Mouse (Mus musculus) T-cell, adult 2 months (primary cell): ENCODE results near the gene Atp2b1.

ENCODE experiments used
- DNase-seq: peaks from one replicate; pipeline ENCODE4 v3.0.0; 2022; ENCODE audit warnings: low spot score

Atp2b1 gene

DNA sequence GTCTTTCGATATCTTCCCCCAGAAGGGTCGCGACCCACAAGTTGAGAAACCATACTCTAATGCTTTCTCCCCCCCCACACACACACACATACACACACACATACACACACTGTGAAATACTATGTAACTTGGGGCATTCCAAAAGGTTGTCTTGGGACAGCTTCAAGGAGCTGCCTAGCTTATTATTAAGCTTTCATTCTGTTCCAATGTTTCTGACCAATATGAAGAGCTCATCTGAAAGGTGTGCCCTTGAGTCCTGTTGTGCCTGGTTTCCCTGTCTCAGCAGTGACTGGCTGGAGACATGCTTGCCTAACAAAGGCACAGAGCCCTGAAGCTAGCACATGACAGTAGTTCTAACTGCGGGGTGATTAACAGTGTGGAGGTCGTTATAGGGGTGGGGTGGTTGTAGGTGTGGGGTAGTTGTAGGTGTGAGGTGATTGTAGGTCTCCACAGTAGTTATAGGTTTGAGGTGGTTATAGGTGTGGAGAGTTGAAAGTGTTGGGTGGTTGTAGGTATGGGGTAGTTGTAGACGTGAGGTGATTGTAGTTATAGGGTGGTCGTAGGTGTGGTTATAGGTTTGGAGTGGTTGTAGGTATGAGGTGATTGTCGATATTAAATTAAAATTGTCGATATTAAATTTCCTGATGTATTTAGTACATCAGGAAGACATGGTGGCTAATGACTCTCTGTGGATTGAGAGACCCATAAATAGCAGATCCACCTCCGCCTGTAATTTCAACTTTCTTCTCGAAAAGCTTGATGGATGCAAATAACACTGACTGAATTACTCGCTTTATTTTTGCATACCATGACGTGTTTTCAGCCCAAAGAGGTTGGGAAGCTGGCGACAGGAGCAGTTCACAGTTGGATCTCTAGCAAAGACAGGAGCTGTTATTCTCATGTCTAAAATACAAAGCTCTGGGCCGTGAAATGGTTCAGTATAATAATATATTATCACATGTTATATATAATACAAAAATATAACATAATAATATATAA, 119.9 kb downstream of the Atp2b1 start:
- no peak for DNase-seq

DNA sequence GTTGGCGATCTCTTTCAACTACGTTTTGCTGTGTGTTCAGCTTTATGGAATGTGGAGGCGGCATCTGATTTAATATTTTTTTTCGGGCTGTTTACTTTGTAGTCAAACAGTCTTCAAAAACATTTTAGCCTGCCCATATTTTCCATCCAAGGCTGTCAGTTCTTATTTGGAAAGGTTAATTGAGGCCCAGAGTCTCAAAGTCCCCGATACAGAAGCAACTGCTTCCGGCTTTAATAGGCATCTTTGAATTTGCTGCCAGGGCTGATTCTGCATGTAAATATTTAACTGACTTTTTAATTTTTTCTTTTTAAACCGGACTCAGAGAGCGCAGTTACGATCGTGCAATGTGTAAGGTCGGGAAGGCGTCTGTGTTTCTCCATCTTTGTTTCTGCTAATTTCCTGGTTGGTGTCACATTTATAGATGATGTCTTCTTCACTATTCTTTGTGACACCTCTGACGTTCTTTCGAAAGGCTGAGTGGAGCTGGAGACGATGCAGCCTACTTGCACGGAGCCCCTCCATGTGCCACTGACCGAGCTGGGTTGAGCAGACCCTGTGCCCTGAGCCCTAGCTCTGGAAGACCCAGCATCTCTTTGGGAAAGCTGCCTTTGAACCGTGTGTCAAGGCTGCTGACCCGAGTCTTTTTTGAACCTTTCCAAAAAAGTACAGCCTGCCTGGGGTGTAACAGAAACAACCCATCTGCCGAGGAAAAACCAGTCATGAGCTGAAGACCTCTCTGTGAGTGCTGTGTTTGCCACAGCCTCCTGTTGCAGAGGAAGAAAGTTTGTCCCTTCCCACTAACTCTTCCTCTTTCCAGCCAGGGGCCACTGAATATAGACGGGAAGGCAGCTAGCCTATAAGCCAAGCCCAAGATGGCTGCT, 123.2 kb downstream of the Atp2b1 start:
- DNase-seq = no peak

DNA sequence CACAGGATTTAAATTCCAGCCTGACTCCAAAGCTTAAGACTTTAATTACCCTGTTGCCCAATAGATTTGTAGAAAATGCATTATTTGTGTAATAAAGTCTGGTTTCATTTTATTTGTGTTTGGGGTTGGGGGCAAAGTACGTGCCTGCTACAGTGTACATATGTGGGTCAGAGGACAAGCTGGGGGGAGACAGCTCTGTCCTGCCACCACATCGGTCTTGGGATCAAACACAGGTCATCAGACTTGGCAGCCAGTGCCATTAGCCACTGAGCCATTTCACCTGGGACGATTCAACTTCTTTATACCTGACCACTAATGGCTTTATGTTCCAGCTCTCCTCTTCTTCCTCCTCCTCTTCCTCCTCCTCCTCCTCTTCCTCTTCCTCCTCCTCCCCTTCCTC, 124.7 kb downstream of the Atp2b1 start:
- DNase-seq = no peak

GRCm38 (mm10) chr10:99040171-99040570, 126.0 kb downstream of the Atp2b1 start:
- DNase-seq = no peak

GRCm38 (mm10) chr10:99046756-99047550, 132.7 kb downstream of the Atp2b1 start:
- DNase-seq = no peak

DNA sequence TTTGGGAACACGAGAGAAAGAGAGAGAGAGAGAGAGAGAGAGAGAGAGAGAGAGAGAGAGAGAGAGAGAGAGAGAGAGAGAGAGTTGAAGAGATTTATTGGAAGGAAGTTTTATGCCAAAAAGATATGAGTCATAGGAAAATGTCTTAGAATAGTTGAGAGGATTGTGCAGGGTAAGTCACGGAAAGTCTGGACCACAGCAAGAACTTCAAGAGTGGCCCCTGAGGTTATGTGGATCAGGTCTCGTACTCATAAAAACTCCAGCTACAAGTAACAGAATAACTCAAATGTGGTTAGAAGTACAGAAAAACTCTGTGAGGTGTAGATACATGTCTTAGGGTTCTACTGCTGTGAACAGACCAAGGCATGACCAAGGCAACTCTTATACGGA, 133.3 kb downstream of the Atp2b1 start:
- DNase-seq = no peak

DNA sequence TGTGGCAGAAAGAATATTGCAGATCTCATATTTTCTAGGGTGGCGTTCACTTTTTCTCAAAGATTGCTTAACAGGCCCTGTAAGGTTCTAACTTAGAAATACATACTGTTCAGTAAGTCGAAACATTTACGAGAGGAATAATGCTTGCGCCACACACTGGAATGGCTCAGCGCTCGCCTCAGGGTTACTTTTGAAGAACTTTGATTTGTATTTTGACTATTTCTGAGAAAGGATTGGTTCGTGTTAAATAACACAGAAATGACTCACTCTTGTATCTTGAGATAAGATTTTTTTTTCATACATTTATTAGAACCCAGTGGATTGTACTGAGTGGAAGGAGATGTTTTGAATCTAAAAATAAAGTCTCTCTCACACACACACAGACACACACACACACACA, 135.9 kb downstream of the Atp2b1 start:
- DNase-seq = no peak

- DNase-seq = no peak
These were observed 138.9 kb downstream of the Atp2b1 start for GRCm38 (mm10) chr10:99053111-99053510.

DNA sequence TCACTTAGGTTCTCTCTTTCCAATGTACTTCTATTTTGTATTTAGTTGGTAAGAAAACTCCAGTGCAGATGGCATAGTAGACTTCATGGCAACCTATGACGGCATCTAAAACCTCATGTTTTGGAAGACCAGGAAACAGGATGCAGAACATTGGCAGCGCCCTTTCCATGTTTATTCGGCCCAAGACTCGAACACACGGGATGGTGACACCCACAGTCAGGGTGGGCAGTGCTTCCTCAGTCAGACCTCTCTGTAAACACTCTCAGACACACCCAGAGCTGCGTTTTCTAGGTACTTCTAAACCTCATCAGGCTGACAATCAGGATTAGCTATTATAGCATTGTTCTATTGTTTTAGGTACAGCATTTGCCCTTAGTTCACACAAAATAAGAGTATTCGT, 146.4 kb downstream of the Atp2b1 start:
- no peak for DNase-seq

- no peak for DNase-seq
These were observed 147.2 kb downstream of the Atp2b1 start for GRCm38 (mm10) chr10:99061418-99061817.

GRCm38 (mm10) chr10:99062546-99062945, 148.3 kb downstream of the Atp2b1 start:
- no peak for DNase-seq
